Mouse (Mus musculus): ENCODE measurements at regions not wholly inside any gene's neighbourhood (a gene's known extent, or its start where the extent isn't known, plus 50 kb on each side); places are given as distances from the start of the nearest gene placed in this dataset.
A peak's percentile ranks its signal among the peaks of the same experiment; 100 is the strongest.

DNA sequence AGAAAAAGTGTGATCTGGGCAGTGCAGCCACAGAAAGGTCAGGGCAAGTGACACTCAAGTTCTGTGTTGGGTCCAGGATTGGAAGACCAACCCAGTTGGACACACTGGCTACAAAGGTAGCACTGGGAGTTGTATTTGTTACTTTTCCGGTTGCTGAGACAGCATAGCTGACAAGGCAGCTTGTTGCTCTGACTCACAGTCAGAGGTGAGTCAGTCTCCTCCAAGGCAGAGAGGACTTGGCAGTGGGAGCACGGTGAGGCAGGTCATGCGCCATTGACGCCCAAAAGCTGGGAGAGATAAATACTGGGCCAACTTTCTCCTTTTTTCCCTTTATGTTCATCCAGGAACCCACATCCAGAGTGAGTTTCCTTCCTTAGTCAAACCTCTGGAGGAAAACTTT, 88.4 kb downstream of the Zfp706 start:
- peak; percentile 80 for DNase-seq (ENCODE audit: low read depth)

GRCm38 (mm10) chr15:36916998-36917397, 90.6 kb downstream of the Zfp706 start:
- DNase-seq (ENCODE audit: low read depth) = no peak

GRCm38 (mm10) chr15:36914239-36915100, 93.1 kb downstream of the Zfp706 start:
- DNase-seq (ENCODE audit: low read depth) = no peak

DNA sequence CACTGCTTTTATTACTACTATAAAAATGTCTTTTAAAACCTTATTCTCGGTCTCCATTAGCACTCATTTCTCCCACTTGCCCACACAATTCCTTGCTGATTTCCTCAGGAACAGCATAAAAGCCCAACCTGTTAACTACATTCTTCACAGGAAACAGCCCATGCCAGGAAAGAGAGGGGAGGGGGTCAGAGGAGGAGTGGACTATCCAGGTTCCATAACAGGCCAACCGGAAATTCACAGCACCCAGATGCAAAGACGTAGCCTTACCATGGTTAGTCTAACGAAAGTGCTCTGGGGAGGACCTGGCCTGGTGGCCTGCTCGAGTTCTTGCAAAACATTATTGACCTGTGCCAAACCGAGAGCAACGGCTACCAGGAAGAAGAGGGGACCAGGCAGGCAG, 94.3 kb downstream of the Zfp706 start:
- no peak for DNase-seq (ENCODE audit: low read depth)

DNA sequence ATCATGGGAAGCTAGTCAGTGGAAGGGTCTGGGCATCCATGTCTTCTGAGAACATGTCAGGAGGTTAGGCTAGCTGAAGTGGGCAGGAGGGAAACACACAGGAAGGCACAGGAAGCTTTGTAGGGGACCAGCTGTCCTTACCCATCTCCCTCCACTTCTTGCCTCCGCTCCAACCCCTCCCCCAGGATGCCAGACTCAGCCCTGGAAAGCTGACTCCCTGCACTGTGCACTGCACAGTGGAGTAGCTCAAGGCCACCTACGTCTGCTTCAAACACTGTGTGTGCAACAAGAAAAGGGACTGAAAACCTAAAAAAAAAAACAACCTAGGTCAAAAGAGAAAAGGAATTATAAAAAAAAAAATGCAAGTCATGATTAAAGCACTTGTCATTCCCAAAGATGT, 97.3 kb downstream of the Zfp706 start:
- DNase-seq (ENCODE audit: low read depth) = no peak

GRCm38 (mm10) chr15:36909494-36909893, 98.1 kb downstream of the Zfp706 start:
- DNase-seq (ENCODE audit: low read depth) = no peak

DNA sequence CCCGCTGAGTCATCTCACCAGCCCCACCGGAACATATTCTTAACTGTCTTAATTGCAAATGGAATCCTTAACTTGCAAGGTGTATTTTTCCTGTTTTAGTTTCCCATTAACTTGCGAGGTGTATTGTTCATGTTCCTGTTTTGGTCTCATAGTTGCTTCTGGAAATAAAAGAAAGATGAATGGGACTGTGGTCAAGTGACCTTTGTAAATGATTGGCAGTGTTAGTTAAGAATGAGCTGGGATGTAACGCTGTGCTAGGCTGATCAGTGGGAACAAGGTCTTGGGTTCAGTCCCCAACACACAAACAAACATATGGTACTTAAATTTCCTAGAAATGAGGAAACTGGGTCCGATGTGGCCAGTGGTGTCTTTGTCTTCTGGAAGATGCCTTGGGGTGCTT, 100.8 kb downstream of the Zfp706 start:
- no peak for DNase-seq (ENCODE audit: low read depth)

DNA sequence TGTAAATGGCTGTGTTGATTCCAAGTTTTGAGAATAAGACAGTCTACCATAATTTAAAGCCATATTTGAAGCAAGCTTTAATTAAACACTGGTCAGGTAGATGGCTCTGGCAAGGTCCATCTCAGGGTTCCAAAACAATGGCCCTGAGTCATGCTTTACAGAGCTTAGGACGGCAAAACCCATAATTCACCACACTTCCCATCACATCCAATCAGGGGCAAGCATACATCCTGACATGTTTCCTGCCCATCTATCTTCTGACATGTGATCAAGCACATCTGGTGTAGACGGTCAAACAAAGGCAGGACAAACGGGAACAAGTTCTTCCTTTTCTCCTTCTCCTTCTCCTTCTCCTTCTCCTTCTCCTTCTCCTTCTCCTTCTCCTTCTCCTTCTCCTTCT, 101.5 kb downstream of the Zfp706 start:
- DNase-seq (ENCODE audit: low read depth) = no peak

- DNase-seq (ENCODE audit: low read depth) = no peak
Measured at GRCm38 (mm10) chr15:36903922-36904321, 103.7 kb downstream of the Zfp706 start.

DNA sequence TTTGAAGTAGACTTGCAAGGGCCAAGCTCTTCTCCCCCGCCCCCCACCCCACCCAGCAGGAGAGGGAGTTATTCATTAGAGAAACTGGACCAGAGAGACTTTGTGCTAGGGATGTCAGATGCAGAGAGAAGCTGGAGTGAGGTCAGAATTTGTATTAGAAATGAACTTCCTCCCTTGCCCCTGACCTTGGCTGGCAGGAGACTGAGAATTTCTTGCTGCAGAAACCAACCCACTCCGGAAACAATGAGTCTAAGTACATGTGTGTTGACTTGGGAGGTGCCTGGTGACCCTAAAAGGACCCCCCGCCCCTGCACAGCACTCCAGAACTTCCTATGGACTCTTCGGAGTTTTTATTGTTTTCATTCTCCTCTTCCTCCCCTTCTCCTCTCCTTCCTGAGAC, 104.3 kb downstream of the Zfp706 start:
- peak; percentile 20 for DNase-seq (ENCODE audit: low read depth)

- DNase-seq (ENCODE audit: low read depth) = peak; percentile 30
Measured at GRCm38 (mm10) chr15:36901830-36902285, 105.7 kb downstream of the Zfp706 start.

DNA sequence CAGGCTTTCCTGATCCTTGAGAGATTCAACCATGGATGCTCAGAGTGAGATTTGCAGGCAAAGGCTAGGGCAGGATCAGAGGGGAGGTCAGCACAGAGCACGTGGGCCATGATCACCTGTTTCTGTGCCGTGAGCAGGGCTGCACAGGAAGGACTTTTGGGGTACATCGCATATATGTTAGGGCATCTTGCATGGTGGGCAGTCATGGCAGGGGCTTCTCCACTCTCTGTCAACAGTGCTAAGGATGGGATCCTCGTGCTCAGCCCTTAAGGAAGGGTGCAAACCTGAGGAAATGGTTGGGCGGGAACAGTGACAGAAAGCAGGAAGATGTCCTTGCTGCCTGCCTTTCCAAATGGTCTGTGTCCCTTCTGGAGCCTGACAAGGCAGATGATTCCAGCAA, 106.2 kb downstream of the Zfp706 start:
- DNase-seq (ENCODE audit: low read depth) = no peak

DNA sequence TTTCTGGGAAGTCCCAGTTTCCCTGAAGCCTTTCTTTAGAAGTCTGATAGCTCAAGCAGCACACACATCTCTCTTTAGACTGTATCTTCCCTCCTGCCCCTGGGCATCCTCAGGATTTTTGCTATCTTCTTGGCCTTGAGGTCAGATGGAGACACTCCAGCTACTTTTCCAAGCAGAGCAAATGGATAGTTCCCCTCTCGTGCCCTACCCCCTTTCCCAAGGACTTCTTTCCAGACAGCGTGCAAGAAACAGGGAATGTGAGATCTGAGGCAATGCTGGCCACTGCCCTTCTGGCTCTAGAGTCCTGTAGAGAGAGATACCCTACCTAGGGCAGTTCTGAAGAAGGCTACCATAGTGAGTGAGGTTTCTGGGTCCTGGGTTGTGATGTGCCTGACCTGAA, 106.6 kb downstream of the Zfp706 start:
- DNase-seq (ENCODE audit: low read depth) = no peak

- DNase-seq (ENCODE audit: low read depth) = no peak
Measured at GRCm38 (mm10) chr15:36899882-36900281, 107.7 kb downstream of the Zfp706 start.

DNA sequence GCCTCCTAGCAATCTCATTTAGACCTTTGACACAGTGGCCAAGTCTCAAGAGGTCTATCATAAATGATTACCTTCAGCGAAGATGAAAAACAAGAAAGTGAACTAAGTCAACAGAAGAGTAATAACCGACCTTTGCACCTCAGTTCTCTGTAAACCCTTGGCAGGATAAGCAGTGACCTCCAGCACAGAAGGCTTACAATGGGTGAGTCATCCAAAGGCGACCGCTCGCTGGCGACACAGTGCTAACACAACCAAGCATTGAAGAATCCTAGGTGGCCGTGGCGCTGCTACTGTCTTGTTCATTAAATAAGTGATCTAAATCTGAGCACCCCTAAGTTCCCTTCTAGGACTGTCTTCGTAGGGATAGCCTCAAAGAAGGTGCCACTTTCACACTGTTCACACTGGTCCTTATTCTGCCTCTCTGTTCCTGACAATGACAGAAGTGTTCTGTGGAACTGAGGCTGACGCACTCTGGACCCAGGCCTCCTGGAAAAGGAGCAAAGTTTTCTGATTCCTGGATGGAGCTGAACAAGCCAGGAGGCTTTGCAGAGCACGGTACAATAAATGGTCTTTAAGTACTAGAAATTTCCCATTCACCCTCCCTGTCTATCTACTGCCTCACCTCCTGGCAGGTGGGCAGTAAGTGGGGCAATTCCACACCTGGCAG, 108.6 kb downstream of the Zfp706 start:
- DNase-seq (ENCODE audit: low read depth) = peak; percentile 27

DNA sequence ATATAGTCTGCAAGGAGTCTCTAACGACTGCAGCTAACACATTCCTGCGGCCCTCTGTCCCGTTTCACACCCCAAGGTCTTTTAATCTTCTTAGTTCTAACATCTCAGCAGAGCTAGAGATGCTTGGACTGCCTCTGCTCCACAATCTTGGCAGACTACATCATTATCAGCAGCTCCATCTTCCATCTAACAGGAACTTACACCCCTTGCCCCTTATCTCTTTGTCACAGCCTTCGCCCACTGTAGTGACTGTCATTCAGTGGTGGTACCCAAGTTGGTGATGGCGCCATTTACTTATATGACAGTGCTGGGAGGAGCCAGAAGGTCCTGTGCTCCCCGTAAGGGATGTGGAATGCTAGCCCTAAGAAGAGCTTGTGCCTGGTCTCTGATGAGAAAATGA, 109.2 kb downstream of the Zfp706 start:
- DNase-seq (ENCODE audit: low read depth) = no peak

DNA sequence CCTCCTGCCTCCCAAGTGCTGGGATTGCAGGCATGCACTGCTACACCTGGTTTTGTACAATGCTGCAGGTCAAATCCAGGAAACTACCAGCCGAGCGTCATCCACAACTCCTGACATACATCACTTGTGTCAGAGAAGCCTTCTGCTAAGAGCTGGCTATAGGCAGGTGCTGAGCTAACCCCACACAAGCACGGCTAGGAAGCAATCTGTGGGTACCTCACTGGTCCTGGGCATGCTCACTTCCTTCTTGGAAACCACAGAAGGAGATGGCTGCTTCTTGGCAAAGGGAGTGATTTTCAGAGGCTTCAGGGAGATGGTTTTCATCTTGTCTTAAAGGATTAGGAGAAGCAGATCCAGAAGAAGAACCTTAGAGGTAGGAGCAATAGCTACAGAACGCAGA, 111.3 kb downstream of the Zfp706 start:
- DNase-seq (ENCODE audit: low read depth) = no peak

GRCm38 (mm10) chr15:36895031-36895430, 112.5 kb downstream of the Zfp706 start:
- no peak for DNase-seq (ENCODE audit: low read depth)

DNA sequence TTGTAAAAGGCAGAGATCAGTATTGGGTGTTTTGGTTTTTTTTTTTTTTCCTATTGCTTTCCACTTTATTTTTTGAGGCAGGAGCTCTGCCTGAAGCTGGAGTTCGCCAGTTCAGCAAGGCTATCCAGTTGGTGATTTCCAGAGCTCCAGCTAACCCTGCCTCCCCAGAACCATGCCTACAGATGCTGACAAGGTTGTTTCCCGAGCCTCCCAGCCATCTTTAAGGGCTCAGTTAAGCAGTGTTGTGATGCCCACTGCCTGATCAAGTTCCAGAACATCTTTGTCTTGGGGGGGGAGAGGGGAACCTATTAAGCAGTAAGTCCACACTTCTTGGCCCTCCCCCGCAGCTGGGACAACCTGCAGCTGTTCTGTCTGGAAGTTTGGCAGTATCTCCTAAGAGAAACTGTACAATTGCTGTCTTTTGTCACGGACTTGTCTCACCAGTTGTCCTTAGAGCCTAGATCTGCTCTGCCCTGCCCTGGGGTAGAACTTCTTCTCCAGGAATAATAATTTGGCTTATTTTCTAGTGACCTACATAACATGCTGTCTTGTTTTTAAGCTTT, 114.1 kb downstream of the Zfp706 start:
- DNase-seq (ENCODE audit: low read depth) = no peak

- DNase-seq (ENCODE audit: low read depth) = no peak
Measured at GRCm38 (mm10) chr15:36892576-36893205, 114.9 kb downstream of the Zfp706 start.

GRCm38 (mm10) chr15:36891851-36892250, 115.7 kb downstream of the Zfp706 start:
- DNase-seq (ENCODE audit: low read depth) = no peak

DNA sequence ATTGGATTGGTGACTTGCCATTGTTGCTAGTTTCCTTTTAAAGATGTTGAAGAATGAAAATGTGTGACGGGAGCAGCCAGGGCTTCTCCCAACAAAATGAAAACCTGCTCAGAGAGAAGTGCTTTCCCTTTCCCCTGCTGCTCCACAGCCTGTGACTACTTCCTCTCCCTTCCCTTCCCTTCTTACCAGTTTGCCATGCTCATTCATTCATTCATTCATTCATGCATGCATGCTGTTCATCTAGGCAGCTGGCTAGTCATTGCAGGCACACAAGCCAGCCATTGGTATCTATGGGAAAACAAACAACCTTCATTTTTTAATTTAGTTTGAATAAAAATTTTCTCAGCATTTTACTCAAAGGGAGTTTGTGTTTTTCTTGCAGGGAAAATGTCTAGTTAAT, 116.3 kb downstream of the Zfp706 start:
- DNase-seq (ENCODE audit: low read depth) = no peak

GRCm38 (mm10) chr15:36889072-36889471, 118.5 kb downstream of the Zfp706 start:
- no peak for DNase-seq (ENCODE audit: low read depth)
